ENCODE assay signal across 18 mouse cellular contexts in the genomic region with DNA sequence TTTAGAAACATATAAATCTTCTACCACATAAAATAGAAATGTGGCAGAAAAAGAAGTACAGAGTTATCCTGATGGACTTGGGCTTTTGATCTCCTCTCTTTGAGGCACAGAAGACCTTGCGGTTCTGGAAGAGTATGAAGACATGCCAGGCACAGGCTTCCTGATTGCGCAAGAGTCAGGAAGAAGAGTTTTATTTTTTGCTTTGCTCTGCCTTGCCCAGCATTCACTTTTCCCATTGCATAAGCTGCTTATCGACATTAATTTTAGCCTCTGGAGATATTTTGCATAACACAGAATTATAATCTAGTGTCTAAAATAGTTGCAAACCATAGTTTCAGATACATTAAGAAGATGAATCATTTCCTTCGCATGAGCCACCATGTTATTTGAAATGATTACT.
A peak's percentile ranks its signal among the peaks of the same experiment; 100 is the strongest.
DNase-seq lines count a peak whose midpoint lies in the region; ATAC-seq lines count a peak whose summit lies in the region.
"Had no signal": no experiment of that assay in that cellular context is flagged by ENCODE, and none has a peak within 500 bp of the region (broad histone marks: within the 10 kb centered on the region; RNA-seq: fewer than 3 reads in every experiment).

No protein-coding gene starts in this region.

- intact Hi-C loops in heart, postnatal 14 days (cut with DNase I) = no loop called here

- peak; percentile 73 for ATAC-seq in megakaryocyte progenitor cell, adult 5-6 weeks (replicated peaks; ENCODE audit: poor library complexity)
- ATAC-seq: activated CD4-positive, CD25-positive, alpha-beta regulatory T cell, adult 4 months; forebrain, embryonic 13.5 days; forebrain, postnatal 0 days; intestine, embryonic 16.5 days; Patski had no signal

- DNase-seq in adrenal gland, adult 2 months = peak; percentile 4
- no peak for DNase-seq in adrenal gland, postnatal 36 days
- DNase-seq in heart, adult 18-20 months = peak; percentile 6
- DNase-seq in heart, postnatal 14 days = no peak
- peak; percentile 31 for DNase-seq in adipocyte (ENCODE audit: low spot score)
- DNase-seq in ovary, postnatal 14 days (ENCODE audit: low spot score) = no peak
- no peak for DNase-seq in kidney, adult 9 months
- DNase-seq: cerebellum, adult 18-20 months; cerebellum, adult 9-11 months; cerebellum, postnatal 36 days; forebrain, postnatal 0 days; gastrocnemius, postnatal 10 days; heart, postnatal 36 days had no signal

Comparison
In these comparisons a context has a peak if more than half of its experiments do, and no peak if none do; other contexts are left out.
1. DNase-seq: peak in adrenal gland, adult 2 months (single experiment), heart, adult 18-20 months (2 of 2) and adipocyte (single experiment); none in adrenal gland, postnatal 36 days (0 of 2), heart, postnatal 14 days (0 of 2), ovary, postnatal 14 days (single experiment) and kidney, adult 9 months (single experiment).